1 mouse cellular context compared by ENCODE assay signal in genomic region chr14:51983855-51984246, GRCm38 (mm10).
TF ChIP-seq lines count a peak whose summit lies in the region.

No protein-coding gene starts in this region.

TF ChIP-seq in CH12.LX, 34 proteins besides CTCF, POLR2A, EP300 and RAD21 (continued from another document):
- TF ChIP-seq MAX (IDR thresholded peaks at IDR 0.05; ENCODE audit: low read length) = no peak
- no peak for TF ChIP-seq HCFC1 (IDR thresholded peaks at IDR 0.05; ENCODE audit: low read depth, low read length)
- TF ChIP-seq MAZ (IDR thresholded peaks at IDR 0.05; ENCODE audit: low read depth, low read length) = no peak
- TF ChIP-seq ZNF384 (IDR thresholded peaks at IDR 0.05; ENCODE audit: low read depth, low read length) = no peak
- no peak for TF ChIP-seq JUN (IDR thresholded peaks at IDR 0.05; ENCODE audit: insufficient read depth, low read depth, low read length)
- TF ChIP-seq MXI1 (IDR thresholded peaks at IDR 0.05; ENCODE audit: low read depth, low read length) = no peak
- no peak for TF ChIP-seq ZKSCAN1 (IDR thresholded peaks at IDR 0.05; ENCODE audit: borderline replicate concordance, low read depth, low read length)
- no peak for TF ChIP-seq USF1 (IDR thresholded peaks at IDR 0.05; ENCODE audit: low read depth, low read length)
- TF ChIP-seq NRF1 (IDR thresholded peaks at IDR 0.05; ENCODE audit: low read depth, low read length) = no peak
- no peak for TF ChIP-seq UBTF (IDR thresholded peaks at IDR 0.05; ENCODE audit: low read depth, low read length)
- no peak for TF ChIP-seq POLR2AphosphoS2 (IDR thresholded peaks at IDR 0.05; ENCODE audit: low read depth, low read length)
- no peak for TF ChIP-seq GABPA (IDR thresholded peaks at IDR 0.05; ENCODE audit: insufficient replicate concordance, low read depth, low read length)
- TF ChIP-seq IRF4 (IDR thresholded peaks at IDR 0.05; ENCODE audit: low read depth, low read length) = no peak
TF ChIP-seq in CH12.LX: peak in this region for 0.
